Mouse (Mus musculus): ENCODE measurements around the gene Rmi2. TPM values are rescaled to one million over a fixed set of nuclear protein-coding genes. Genes with fewer than 3 reads are reported as not detected.

The Rmi2 gene
- polyA plus RNA-seq, 1 experiment from 2014 or later, result 3.7 TPM

GRCm38 (mm10) chr16:10919856-10920255, 85.0 kb downstream of the Rmi2 start:
- Histone ChIP-seq H3K27ac (peak overlapping the region; percentile 59; the same call in 1 of the 2 replicates), H3K4me3 (no peak overlapping the region), H3K9me3 (no peaks in the 10 kb centered on the region), H3K36me3 (no peaks in the 10 kb centered on the region), H3K27me3 (ENCODE audit: insufficient read depth, poor library complexity, severe bottlenecking) (no peaks in the 10 kb centered on the region), H3K4me1 (peaks cover 18% of the 10 kb centered on the region)
- DNase-seq (ENCODE audit: low spot score), result no peak

- no peak for DNase-seq (ENCODE audit: low spot score)
- no peak overlapping the region for H3K27ac ChIP-seq
- H3K4me3 ChIP-seq, result no peak overlapping the region
- peaks cover 23% of the 10 kb centered on the region for H3K4me1 ChIP-seq
- no peaks in the 10 kb centered on the region for H3K9me3 ChIP-seq
- H3K36me3 ChIP-seq, result no peaks in the 10 kb centered on the region
- 70% methylated on average over 5 of the region's 5 CpGs for WGBS
- no peaks in the 10 kb centered on the region for H3K27me3 ChIP-seq (ENCODE audit: insufficient read depth, poor library complexity, severe bottlenecking)
These were observed 88.7 kb downstream of the Rmi2 start for GRCm38 (mm10) chr16:10923561-10923960.

DNA sequence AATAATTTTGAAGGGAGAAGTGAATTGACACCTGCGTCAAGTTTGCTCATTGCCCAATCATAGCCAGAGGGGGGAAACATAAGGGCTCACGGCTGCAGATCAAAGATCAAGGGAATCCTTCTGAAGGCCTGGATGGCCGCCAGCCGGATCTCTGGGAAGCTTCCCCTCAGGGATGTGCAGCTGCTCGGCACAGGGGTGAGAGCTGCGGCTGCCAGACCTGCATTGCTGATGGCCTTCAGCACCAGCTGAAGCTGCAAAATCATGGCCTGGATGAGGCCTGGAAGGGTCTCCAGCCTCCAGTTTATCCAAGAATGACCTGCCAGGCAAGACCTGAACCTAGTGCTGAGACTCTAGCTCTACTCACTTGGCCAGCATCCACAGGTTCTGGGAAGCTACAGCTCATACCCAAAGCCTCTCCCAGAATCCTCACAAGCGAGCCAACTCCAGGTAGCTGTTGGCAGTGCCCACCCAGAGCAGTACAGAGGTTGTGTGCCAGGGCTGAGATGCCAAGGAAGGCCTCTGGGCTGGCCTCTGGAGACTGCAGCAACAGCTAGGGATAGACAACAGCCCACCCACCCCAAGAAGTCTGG, 90.8 kb downstream of the Rmi2 start:
- Histone ChIP-seq H3K27me3 (ENCODE audit: insufficient read depth, poor library complexity, severe bottlenecking) (no peaks in the 10 kb centered on the region), H3K4me3 (no peak overlapping the region), H3K9me3 (peaks cover 5% of the 10 kb centered on the region; the same call in 1 of the 2 replicates), H3K36me3 (no peaks in the 10 kb centered on the region), H3K4me1 (peaks cover 6% of the 10 kb centered on the region; the same call in 1 of the 2 replicates), H3K27ac (no peak overlapping the region)
- WGBS, result 46% methylated on average over 7 of the region's 7 CpGs
- no peak for DNase-seq (ENCODE audit: low spot score)

GRCm38 (mm10) chr16:10927026-10927425, 92.2 kb downstream of the Rmi2 start:
- no peaks in the 10 kb centered on the region for H3K36me3 ChIP-seq
- H3K9me3 ChIP-seq, result peaks cover 8% of the 10 kb centered on the region; the same call in 1 of the 2 replicates
- H3K27me3 ChIP-seq (ENCODE audit: insufficient read depth, poor library complexity, severe bottlenecking), result no peaks in the 10 kb centered on the region
- no peak for DNase-seq (ENCODE audit: low spot score)
- H3K4me1 ChIP-seq, result peaks cover 6% of the 10 kb centered on the region; the same call in 1 of the 2 replicates
- no peak overlapping the region for H3K4me3 ChIP-seq
- no peak overlapping the region for H3K27ac ChIP-seq
- WGBS, result 64% methylated on average over 1 of the region's 1 CpGs

- no peak overlapping the region for H3K4me3 ChIP-seq
- WGBS, result 90% methylated on average over 3 of the region's 3 CpGs
- no peaks in the 10 kb centered on the region for H3K36me3 ChIP-seq
- H3K27ac ChIP-seq, result no peak overlapping the region
- no peaks in the 10 kb centered on the region; the same call in 1 of the 2 replicates for H3K27me3 ChIP-seq (ENCODE audit: insufficient read depth, poor library complexity, severe bottlenecking)
- no peak for DNase-seq (ENCODE audit: low spot score)
- H3K9me3 ChIP-seq, result peaks cover 8% of the 10 kb centered on the region; the same call in 1 of the 2 replicates
- H3K4me1 ChIP-seq, result 0 out of 2 replicates have a peak, but pooled peaks cover 3% of the 10 kb centered on the region
These were observed 98.5 kb downstream of the Rmi2 start for GRCm38 (mm10) chr16:10933372-10933771.

DNA sequence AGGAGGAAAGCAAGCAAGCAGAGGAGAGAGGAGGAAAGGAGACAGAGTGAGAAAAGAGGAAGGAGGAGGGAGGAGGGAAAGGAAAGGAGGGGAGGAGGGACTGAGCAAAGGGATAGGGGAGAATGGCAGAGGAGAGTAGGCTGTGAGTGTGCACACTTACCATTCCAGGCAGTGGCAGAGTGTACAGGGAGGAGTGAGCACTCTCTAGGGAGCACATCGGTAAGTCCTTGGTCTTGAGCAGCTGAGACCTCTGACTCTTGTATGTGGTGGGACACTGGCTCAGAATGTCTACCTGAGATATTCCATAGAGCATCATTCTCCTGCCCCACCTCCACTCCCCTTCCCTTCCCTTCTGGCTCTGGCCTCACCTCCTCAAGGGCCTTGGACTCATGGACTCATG, 99.2 kb downstream of the Rmi2 start:
- Histone ChIP-seq H3K9me3 (peaks cover 8% of the 10 kb centered on the region; the same call in 1 of the 2 replicates), H3K27me3 (ENCODE audit: insufficient read depth, poor library complexity, severe bottlenecking) (no peaks in the 10 kb centered on the region; the same call in 1 of the 2 replicates), H3K4me1 (0 out of 2 replicates have a peak, but pooled peaks cover 3% of the 10 kb centered on the region), H3K27ac (no peak overlapping the region), H3K36me3 (no peaks in the 10 kb centered on the region), H3K4me3 (no peak overlapping the region)
- no peak for DNase-seq (ENCODE audit: low spot score)
- WGBS, result 94% methylated on average over 1 of the region's 1 CpGs

DNA sequence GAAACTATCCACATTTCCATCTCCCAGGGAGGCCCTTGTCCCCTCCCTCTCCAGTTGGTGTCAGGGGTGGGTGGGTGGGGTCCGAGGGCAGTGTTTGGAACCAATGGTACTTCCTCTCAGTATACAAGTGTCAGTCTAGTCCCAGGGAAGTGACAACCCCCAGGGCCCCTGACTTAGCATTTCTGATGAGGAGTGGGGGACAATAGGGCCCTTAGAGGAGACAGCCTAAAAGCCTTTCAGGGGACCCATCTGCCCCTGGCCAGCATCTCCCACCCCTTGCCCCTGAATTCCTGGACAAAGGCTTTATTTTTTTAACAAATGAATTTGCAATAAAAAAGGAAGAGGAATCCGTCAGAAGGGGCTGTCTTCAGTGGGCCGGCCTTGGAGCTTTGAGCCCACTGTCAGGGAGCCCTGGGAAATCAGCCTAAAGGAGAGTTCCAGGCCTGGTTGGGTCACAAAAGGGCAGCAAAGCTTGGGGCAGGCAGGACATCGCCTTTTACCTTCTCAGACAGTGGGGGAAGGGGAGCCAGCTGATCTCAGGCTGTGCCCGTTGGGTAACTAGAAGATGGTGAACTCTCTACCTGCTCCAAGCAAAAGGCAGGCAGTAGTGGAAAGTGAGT, 102.0 kb downstream of the Rmi2 start:
- no peaks in the 10 kb centered on the region for H3K36me3 ChIP-seq
- no peak overlapping the region for H3K4me3 ChIP-seq
- no peak for DNase-seq (ENCODE audit: low spot score)
- H3K27me3 ChIP-seq (ENCODE audit: insufficient read depth, poor library complexity, severe bottlenecking), result no peaks in the 10 kb centered on the region; the same call in 1 of the 2 replicates
- 59% methylated on average over 5 of the region's 5 CpGs for WGBS
- no peak overlapping the region for H3K27ac ChIP-seq
- 0 out of 2 replicates have a peak, but pooled peaks cover 3% of the 10 kb centered on the region for H3K4me1 ChIP-seq
- H3K9me3 ChIP-seq, result no peaks in the 10 kb centered on the region

DNA sequence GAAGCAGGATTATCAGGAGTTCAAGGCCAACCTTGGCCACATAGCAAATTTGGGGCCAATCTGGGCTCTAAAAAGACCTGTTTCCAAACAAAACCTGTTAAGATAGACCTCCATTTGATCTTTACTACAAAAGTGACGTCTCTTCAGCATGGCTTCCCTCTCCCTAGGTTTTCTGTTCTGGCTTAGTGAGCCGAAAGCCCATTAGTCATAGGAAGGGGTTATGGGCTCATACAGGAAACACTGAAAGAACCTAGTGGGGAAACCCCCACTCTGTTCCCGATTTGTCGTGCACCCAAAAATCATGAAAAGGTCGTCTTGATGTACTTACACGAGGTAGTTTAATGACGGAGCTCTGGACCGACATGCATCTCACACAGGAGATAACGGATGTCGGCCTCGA, 102.6 kb downstream of the Rmi2 start:
- peaks cover 3% of the 10 kb centered on the region; the same call in 1 of the 2 replicates for H3K27me3 ChIP-seq (ENCODE audit: insufficient read depth, poor library complexity, severe bottlenecking)
- WGBS, result 60% methylated on average over 11 of the region's 11 CpGs
- no peaks in the 10 kb centered on the region for H3K36me3 ChIP-seq
- H3K9me3 ChIP-seq, result no peaks in the 10 kb centered on the region
- H3K27ac ChIP-seq, result no peak overlapping the region
- 0 out of 2 replicates have a peak, but pooled peaks cover 3% of the 10 kb centered on the region for H3K4me1 ChIP-seq
- H3K4me3 ChIP-seq, result no peak overlapping the region
- DNase-seq (ENCODE audit: low spot score), result no peak

DNA sequence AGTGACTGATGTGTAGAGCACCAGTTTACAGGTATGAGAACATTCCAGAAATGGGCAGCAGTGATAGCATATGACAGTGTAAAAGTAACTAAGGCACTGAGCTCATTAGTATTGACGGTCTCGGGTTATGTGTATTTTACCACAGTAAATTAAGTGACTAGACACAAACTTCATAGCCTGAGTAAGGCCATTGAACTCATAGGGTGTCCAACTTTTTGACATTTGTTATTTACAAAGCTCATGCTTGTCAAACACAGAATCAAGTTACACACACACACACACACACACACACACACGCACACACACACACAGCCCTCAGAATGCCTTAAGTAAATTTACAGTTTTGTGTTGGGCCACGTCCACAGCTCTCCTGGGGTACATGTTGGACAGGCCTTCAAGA, 105.1 kb downstream of the Rmi2 start:
- no peak overlapping the region for H3K27ac ChIP-seq
- no peak for DNase-seq (ENCODE audit: low spot score)
- H3K9me3 ChIP-seq, result no peaks in the 10 kb centered on the region
- H3K27me3 ChIP-seq (ENCODE audit: insufficient read depth, poor library complexity, severe bottlenecking), result peaks cover 6% of the 10 kb centered on the region; the same call in 1 of the 2 replicates
- no peaks in the 10 kb centered on the region for H3K36me3 ChIP-seq
- no peak overlapping the region for H3K4me3 ChIP-seq
- peaks cover 14% of the 10 kb centered on the region for H3K4me1 ChIP-seq
- 91% methylated on average over 4 of the region's 4 CpGs for WGBS

DNA sequence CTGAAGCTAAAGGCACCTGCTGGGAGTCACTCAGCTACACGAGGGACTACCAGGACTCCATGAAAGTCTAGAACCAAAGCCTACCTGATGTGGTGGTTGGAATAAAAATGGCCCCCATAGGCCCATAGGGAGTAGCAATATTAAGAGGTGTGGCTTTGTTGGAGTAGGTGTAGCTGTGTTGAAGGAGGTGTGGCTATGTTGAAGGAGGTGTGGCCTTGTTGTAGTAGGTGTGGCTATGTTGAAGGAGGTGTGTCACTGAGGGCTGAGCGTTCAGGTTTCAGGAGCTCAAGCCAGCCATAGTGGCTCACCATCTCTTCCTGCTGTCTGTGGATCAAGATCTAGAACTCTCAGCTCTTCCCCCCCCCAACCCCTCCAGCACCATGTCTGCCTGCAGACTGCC, 105.8 kb downstream of the Rmi2 start:
- Histone ChIP-seq H3K27ac (no peak overlapping the region), H3K27me3 (ENCODE audit: insufficient read depth, poor library complexity, severe bottlenecking) (peaks cover 6% of the 10 kb centered on the region; the same call in 1 of the 2 replicates), H3K9me3 (no peaks in the 10 kb centered on the region), H3K4me1 (peaks cover 14% of the 10 kb centered on the region), H3K4me3 (no peak overlapping the region), H3K36me3 (no peaks in the 10 kb centered on the region)
- WGBS, result 78% methylated on average over 2 of the region's 2 CpGs
- DNase-seq (ENCODE audit: low spot score), result no peak

Other genes with a start within 250 kb of the Rmi2 start
- 3.7 and 4.1 TPM in 2 replicates for gene Socs1, start 49.5 kb upstream of the Rmi2 start, polyA plus RNA-seq (2016; fragmentation: Nextera tagmentation; extraction: Ambion mirVana)
- gene Tnp2, start 46.4 kb upstream of the Rmi2 start, polyA plus RNA-seq (2016; fragmentation: Nextera tagmentation; extraction: Ambion mirVana), result not detected in 2 replicates
- not detected in 2 replicates for gene Prm3, start 44.1 kb upstream of the Rmi2 start, polyA plus RNA-seq (2016; fragmentation: Nextera tagmentation; extraction: Ambion mirVana)
- gene Prm2, start 38.9 kb upstream of the Rmi2 start, polyA plus RNA-seq (2016; fragmentation: Nextera tagmentation; extraction: Ambion mirVana), result not detected in 2 replicates
- 0.36 TPM in 1 of 2 replicates, not detected in the other for gene Prm1, start 29.2 kb upstream of the Rmi2 start, polyA plus RNA-seq (2016; fragmentation: Nextera tagmentation; extraction: Ambion mirVana)
- gene Gm11172, start 22.1 kb upstream of the Rmi2 start, polyA plus RNA-seq (2016; fragmentation: Nextera tagmentation; extraction: Ambion mirVana), result not detected in 2 replicates
- 37.2 and 38.3 TPM in 2 replicates for gene Snn, start 225.9 kb downstream of the Rmi2 start, polyA plus RNA-seq (2016; fragmentation: Nextera tagmentation; extraction: Ambion mirVana)
- gene Litaf, start 231.1 kb downstream of the Rmi2 start, polyA plus RNA-seq (2016; fragmentation: Nextera tagmentation; extraction: Ambion mirVana), result 60.8 and 68.7 TPM in 2 replicates

All from heart, embryonic 10.5 days (tissue).